Mouse (Mus musculus): ENCODE data around the gene Prr15.

DNA sequence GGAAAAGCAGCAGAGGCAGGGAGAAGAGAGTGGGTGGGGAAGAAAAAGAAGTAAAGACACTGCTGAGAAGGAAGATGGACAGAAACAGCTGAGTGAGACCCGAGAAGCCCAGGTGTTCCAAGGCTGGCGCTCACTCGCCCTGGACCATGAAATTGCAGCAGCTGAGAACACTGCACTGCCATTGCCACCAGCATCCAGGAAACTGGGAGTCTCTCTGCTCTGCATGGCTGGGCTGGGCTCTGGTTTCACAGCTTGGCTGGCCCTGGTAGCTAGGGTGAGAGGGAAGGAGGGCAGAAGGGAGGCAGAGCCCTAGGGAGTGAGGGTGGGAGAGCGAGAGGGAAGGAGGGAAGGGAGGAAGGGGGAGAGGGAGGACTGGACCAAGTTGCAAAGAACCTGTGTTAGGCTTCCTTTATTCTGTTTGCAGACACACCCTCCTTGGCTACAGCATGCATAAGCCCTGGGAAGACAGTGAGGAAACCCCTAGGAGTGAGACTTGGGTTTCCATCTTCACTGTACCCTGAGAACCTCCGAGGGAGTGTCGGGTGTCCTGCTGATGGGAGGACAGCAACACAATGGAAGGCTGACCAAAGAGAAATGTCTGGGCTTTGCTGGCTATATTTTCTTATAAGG lies 44.4 kb downstream of the Prr15 start:
- TF ChIP-seq CTCF (IDR thresholded peaks at IDR 0.05) (no peak), EP300 (IDR thresholded peaks at IDR 0.05) (no peak)

All from lung, postnatal 0 days (tissue).